Mouse (Mus musculus) heart, postnatal 14 days (tissue): ENCODE measurements around the gene Thtpa. TPM values are rescaled to one million over a fixed set of nuclear protein-coding genes. Genes with fewer than 3 reads are reported as not detected.
A peak's percentile ranks its signal among the peaks of the same experiment; 100 is the strongest.

Experiments
- DNase-seq, 2 experiments: peaks; one replicate each; pipeline ENCODE4 v3.0.0; 2021 to 2022
- intact Hi-C: fragments of 180-260 bp; cut with DNase I; formaldehyde crosslinking; loops from one replicate; pipeline ENCODE4 v1.15.1; 2025
- total RNA-seq, 2 experiments: library from RNA; stranded (reverse); gene quantifications; 2 replicates each; pipeline ENCODE4 v1.2.3; 2021

The Thtpa gene
- total RNA-seq, 2 experiments from 2014 or later, result 9.6 to 11.4 TPM

- intact Hi-C loops, result loop anchor here (1.0 to 2.0 kb wide), 2 partner anchors 39 to 317 kb away; no protein-coding TSS in a partner anchor
- DNase-seq, result peak; percentile 83 to 86
Measured at GRCm38 (mm10) chr14:55121947-55122346, 27.4 kb downstream of the Thtpa start.

DNA sequence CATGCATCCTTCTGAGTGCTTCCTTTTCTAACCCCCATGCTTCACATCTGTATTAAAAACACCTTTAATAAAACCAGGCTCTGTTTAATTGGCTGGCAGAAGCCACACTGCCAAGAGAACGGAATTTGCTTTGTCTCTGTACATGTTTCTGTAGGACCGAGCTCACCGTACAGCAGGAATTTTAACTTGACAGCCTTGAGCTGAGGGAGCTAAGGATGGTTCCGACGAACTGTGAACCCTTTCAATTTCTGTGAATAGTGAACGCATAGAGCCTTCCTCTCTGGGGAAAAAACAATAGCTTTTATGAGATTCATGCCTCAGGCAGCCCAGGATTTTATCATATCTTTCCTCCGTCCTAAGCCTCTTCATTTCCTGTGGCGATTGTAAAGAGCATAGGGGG is 27.8 kb downstream of the Thtpa start:
- DNase-seq, result no peak
- intact Hi-C loops, result loop anchor here (1.0 to 2.0 kb wide), 2 partner anchors 39 to 316 kb away; no protein-coding TSS in a partner anchor

DNA sequence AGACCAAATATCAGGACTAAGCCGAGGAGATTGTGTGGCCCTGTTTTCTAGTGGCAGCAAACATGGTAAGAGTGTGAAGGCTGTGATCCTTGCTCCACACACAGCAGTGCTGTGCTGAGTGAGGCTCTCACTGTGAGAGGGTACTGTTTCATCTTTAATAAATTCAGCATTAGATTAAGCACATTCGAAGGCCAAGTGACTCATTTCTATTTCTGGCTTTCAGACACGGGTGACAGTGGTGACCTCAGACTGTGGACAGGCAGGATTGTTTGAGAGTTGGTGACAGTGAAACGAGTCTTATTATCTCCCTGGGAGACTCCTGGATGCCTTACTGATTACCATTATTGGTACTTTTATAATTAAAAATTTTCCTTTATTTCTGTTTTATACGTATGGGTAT is 31.1 kb downstream of the Thtpa start:
- DNase-seq, result no peak
- intact Hi-C loops, result no loop called here

DNA sequence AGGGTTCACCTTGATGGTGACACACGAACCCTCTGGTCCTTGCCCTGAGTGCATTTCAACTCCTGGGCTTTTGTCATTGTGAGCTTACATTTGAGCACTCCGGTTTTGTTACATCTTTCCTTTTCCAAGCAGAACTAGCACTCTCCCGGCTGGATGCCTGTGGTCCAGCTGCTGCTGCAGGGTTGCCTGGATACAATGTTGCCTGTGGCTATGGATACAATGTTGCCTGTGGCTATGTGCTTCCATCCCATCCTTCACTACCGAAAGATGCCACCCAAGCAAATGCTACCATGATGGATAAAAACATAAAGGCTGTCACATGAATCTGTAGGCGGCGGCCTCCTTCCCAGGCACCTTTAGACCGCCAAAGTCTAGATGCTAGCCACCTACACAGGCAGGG is 31.9 kb downstream of the Thtpa start:
- intact Hi-C loops, result no loop called here
- DNase-seq, result no peak

- intact Hi-C loops, result no loop called here
- DNase-seq, result no peak
Measured at GRCm38 (mm10) chr14:55135676-55136075, 41.1 kb downstream of the Thtpa start.

DNA sequence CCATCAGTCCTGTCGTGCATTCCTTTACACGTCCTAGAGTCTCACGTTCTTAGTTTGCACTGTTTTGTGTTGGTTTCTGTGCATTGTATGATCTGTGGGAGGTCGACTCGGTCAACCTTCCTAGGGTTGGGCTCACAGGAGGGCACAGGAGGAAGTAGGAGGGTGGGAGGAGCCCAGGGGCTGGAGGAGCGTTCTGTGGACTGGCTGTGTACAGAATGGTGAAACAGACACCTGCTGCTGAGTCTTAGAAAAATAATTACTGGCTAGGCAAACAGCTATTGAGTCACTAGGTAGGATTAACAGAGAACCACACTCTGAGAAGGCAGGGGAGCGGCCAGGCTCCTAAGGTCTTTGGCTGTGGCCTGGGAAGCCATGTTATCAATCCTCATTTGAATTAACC is 44.7 kb downstream of the Thtpa start:
- no peak for DNase-seq
- intact Hi-C loops, result no loop called here

- DNase-seq, result no peak
- intact Hi-C loops, result loop anchor here (5.0 kb wide), 1 partner anchor 291 kb away; no protein-coding TSS in a partner anchor
Measured at GRCm38 (mm10) chr14:55146324-55146723, 51.7 kb downstream of the Thtpa start.

GRCm38 (mm10) chr14:55146829-55147401 is 52.3 kb downstream of the Thtpa start:
- intact Hi-C loops, result loop anchor here (5.0 kb wide), 1 partner anchor 290 kb away; no protein-coding TSS in a partner anchor
- DNase-seq, result peak; percentile 54 to 65

DNA sequence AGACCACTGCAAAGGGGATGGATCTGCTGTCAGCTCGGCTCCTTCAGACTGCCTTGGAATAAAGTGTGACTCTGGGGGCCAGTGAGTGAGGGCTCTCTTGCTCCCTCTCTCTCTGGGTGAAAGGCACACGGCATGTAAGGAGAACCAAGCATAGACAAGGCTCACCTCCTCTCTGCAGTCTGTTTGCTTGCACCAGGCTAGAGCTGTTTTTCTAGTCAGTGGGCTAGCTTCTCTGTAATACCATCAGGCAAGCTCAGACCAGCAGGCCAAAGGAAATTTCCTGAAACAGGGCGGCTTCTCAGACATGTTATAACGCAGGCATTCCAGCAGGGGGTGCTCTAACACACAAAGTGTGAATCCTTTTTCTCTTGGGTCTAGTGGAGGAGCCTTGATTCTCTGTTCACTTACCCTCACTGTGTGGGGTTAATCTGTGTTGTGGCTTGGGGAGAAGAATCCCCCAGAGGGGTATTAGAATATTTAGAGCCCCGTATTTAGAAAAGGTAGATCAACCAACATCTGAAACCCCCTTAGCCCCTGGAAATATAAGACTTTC is 53.9 kb downstream of the Thtpa start:
- peak; percentile 74 to 83 for DNase-seq
- intact Hi-C loops, result loop anchor here (5.0 kb wide), 1 partner anchor 289 kb away; no protein-coding TSS in a partner anchor

Other genes with a start within 250 kb of the Thtpa start
- gene Homez, start 223.8 kb upstream of the Thtpa start, total RNA-seq, result 1 to 10 TPM; 6.7 to 8.6 TPM
- 1 to 10 TPM; 2.8 to 5.2 TPM for gene Ppp1r3e, start 217.2 kb upstream of the Thtpa start, total RNA-seq
- gene Bcl2l2, start 211.4 kb upstream of the Thtpa start, total RNA-seq, result 10 to 100 TPM; 35.1 to 39.2 TPM
- gene Gm20521, start 211.3 kb upstream of the Thtpa start, total RNA-seq, result 1 to 10 TPM; 4.1 to 8.1 TPM
- 10 to 100 TPM; 66.9 to 77.6 TPM for gene Pabpn1, start 202.3 kb upstream of the Thtpa start, total RNA-seq
- 1 to 10 TPM; 3.4 to 5.6 TPM for gene Slc22a17, start 181.7 kb upstream of the Thtpa start, total RNA-seq
- gene Efs, start 168.7 kb upstream of the Thtpa start, total RNA-seq, result 1 to 10 TPM; 4.1 to 4.6 TPM
- gene Il25, start 162.1 kb upstream of the Thtpa start, total RNA-seq, result not detected
- under 1 TPM; 0.49 to 0.60 TPM for gene Cmtm5, start 158.5 kb upstream of the Thtpa start, total RNA-seq
- gene Myh6, start 127.9 kb upstream of the Thtpa start, total RNA-seq, result over 10,000 TPM; 23,215 to 24,603 TPM
- gene Gm17428, start 117.9 kb upstream of the Thtpa start, total RNA-seq, result not detected
- 1,000 to 10,000 TPM; 2,004 to 2,187 TPM for gene Myh7, start 100.2 kb upstream of the Thtpa start, total RNA-seq
- gene Ngdn, start 79.3 kb upstream of the Thtpa start, total RNA-seq, result 10 to 100 TPM; 23.4 to 28.4 TPM
- 1 to 10 TPM; 2.5 to 3.3 TPM for gene Zfhx2, start 2.5 kb upstream of the Thtpa start, total RNA-seq
- gene Ap1g2, start 11.8 kb downstream of the Thtpa start, total RNA-seq, result 1 to 10 TPM; 4.6 to 5.4 TPM
- under 1 TPM; 0.10 to 0.36 TPM for gene Jph4, start 22.2 kb downstream of the Thtpa start, total RNA-seq
- gene Dhrs2, start 127.2 kb downstream of the Thtpa start, total RNA-seq, result not detected